8 mouse cellular contexts compared by ENCODE assay signal in genomic region chr4:126260520-126261201, GRCm38 (mm10). TPM values are rescaled to one million over a fixed set of nuclear protein-coding genes. Genes with fewer than 3 reads are reported as not detected.
DNase-seq lines count a peak whose midpoint lies in the region; ATAC-seq lines count a peak whose summit lies in the region.

No protein-coding gene starts in this region.

- H3K4me3 ChIP-seq in embryonic facial prominence, embryonic 15.5 days (replicated peaks) = no peak overlapping the region
- no peak overlapping the region for H3K4me3 ChIP-seq in limb, embryonic 15.5 days

- no peaks in the 10 kb centered on the region for H3K36me3 ChIP-seq in embryonic facial prominence, embryonic 15.5 days
- H3K36me3 ChIP-seq in limb, embryonic 15.5 days = peaks cover 10% of the 10 kb centered on the region; the same call in 1 of the 2 replicates

- H3K27me3 ChIP-seq in embryonic facial prominence, embryonic 15.5 days = no peaks in the 10 kb centered on the region
- H3K27me3 ChIP-seq in limb, embryonic 15.5 days = no peaks in the 10 kb centered on the region

- DNase-seq in frontal cortex, postnatal 36 days (ENCODE audit: low spot score in 2 of 2) = no peak
- DNase-seq in adrenal gland, adult 2 months = peak; percentile 94
- peak; percentile 89 for DNase-seq in heart, postnatal 4 days
- DNase-seq in urinary bladder, postnatal 14 days (ENCODE audit: low spot score) = peak; percentile 87

- 4% methylated on average over 10 of the region's 10 CpGs for WGBS in embryonic facial prominence, embryonic 15.5 days
- 4% methylated on average over 10 of the region's 10 CpGs for WGBS in limb, embryonic 15.5 days

- H3K9ac ChIP-seq in embryonic facial prominence, embryonic 15.5 days = 0 out of 2 replicates have a peak overlapping the region, but pooled peaks have one; percentile 12
- H3K9ac ChIP-seq in limb, embryonic 15.5 days = no peak overlapping the region

- H3K9me3 ChIP-seq in embryonic facial prominence, embryonic 15.5 days (replicated peaks) = no peaks in the 10 kb centered on the region
- H3K9me3 ChIP-seq in limb, embryonic 15.5 days = no peaks in the 10 kb centered on the region

- peak; percentile 18; the same call in 1 of the 2 replicates for ATAC-seq in frontal cortex, adult (ENCODE audit: low TSS enrichment)
- ATAC-seq in embryonic facial prominence, embryonic 15.5 days (ENCODE audit: insufficient number of reproducible peaks, low FRiP score, low TSS enrichment, low read depth) = peak; percentile 61
- ATAC-seq in limb, embryonic 15.5 days (ENCODE audit: insufficient number of reproducible peaks, low FRiP score, low TSS enrichment, low read depth) = peak; percentile 43
- peak; percentile 51 for ATAC-seq in monocyte, adult 5-6 weeks (replicated peaks; ENCODE audit: insufficient number of reproducible peaks, low FRiP score, low TSS enrichment, poor library complexity, severe bottlenecking)

- H3K27ac ChIP-seq in embryonic facial prominence, embryonic 15.5 days (replicated peaks) = peak overlapping the region; percentile 90
- peak overlapping the region; percentile 92 for H3K27ac ChIP-seq in limb, embryonic 15.5 days

- H3K4me2 ChIP-seq in embryonic facial prominence, embryonic 15.5 days (replicated peaks) = peak overlapping the region; percentile 37
- peak overlapping the region; percentile 35 for H3K4me2 ChIP-seq in limb, embryonic 15.5 days

- peaks cover 62% of the 10 kb centered on the region for H3K4me1 ChIP-seq in embryonic facial prominence, embryonic 15.5 days
- peaks cover 57% of the 10 kb centered on the region for H3K4me1 ChIP-seq in limb, embryonic 15.5 days

RNA-seq across cellular contexts. Expression of gene Trappc3, which starts 1.5 kb away (rescaled TPM):
- total RNA-seq in adrenal gland, adult 2 months (2021) = 100 to 1,000 TPM in 1 of 2 experiments, 10 to 100 TPM in 1; 85.8 to 103 TPM
- polyA plus RNA-seq in adrenal gland, adult 2 months (2012; rRNA removed) = 16.2 and 16.5 TPM in 2 replicates
- 124 and 132 TPM in 2 replicates for polyA plus RNA-seq in embryonic facial prominence, embryonic 15.5 days (2015; fragmentation: Nextera tagmentation; extraction: Ambion mirVana)
- 10 to 100 TPM; 50.7 to 54.3 TPM for total RNA-seq in heart, postnatal 4 days (2021)
- polyA plus RNA-seq in limb, embryonic 15.5 days (2015; fragmentation: Nextera tagmentation; extraction: Ambion mirVana) = 120 and 128 TPM in 2 replicates
- total RNA-seq in monocyte, adult 5-6 weeks (2017) = 46.3 to 53.6 TPM (median 51.4 TPM) in 3 replicates

RNA-seq across cellular contexts. Expression of gene Map7d1, which starts 4.5 kb away (rescaled TPM):
- 10 to 100 TPM; 55.4 to 68.7 TPM for total RNA-seq in adrenal gland, adult 2 months (2021)
- polyA plus RNA-seq in adrenal gland, adult 2 months (2012; rRNA removed) = 98.3 and 98.7 TPM in 2 replicates
- 59.9 and 60.4 TPM in 2 replicates for polyA plus RNA-seq in embryonic facial prominence, embryonic 15.5 days (2015; fragmentation: Nextera tagmentation; extraction: Ambion mirVana)
- 100 to 1,000 TPM; 182 to 197 TPM for total RNA-seq in heart, postnatal 4 days (2021)
- polyA plus RNA-seq in limb, embryonic 15.5 days (2015; fragmentation: Nextera tagmentation; extraction: Ambion mirVana) = 46.5 and 50.3 TPM in 2 replicates
- 103 to 151 TPM (median 107 TPM) in 3 replicates for total RNA-seq in monocyte, adult 5-6 weeks (2017)

RNA-seq across cellular contexts. Expression of gene Col8a2, which starts 25.9 kb away (rescaled TPM):
- 1 to 10 TPM; 1.4 to 6.1 TPM for total RNA-seq in adrenal gland, adult 2 months (2021)
- 1.9 TPM in 2 replicates for polyA plus RNA-seq in adrenal gland, adult 2 months (2012; rRNA removed)
- 48.6 and 60.1 TPM in 2 replicates for polyA plus RNA-seq in embryonic facial prominence, embryonic 15.5 days (2015; fragmentation: Nextera tagmentation; extraction: Ambion mirVana)
- total RNA-seq in heart, postnatal 4 days (2021) = 1 to 10 TPM; 2.3 to 3.1 TPM
- 71.2 and 79.7 TPM in 2 replicates for polyA plus RNA-seq in limb, embryonic 15.5 days (2015; fragmentation: Nextera tagmentation; extraction: Ambion mirVana)
- 1.5 to 3.7 TPM (median 1.8 TPM) in 3 replicates for total RNA-seq in monocyte, adult 5-6 weeks (2017)

RNA-seq across cellular contexts. Expression of gene Thrap3, which starts 58.1 kb away (rescaled TPM):
- 100 to 1,000 TPM; 169 to 173 TPM for total RNA-seq in adrenal gland, adult 2 months (2021)
- 29.1 and 36.8 TPM in 2 replicates for polyA plus RNA-seq in adrenal gland, adult 2 months (2012; rRNA removed)
- 191 and 208 TPM in 2 replicates for polyA plus RNA-seq in embryonic facial prominence, embryonic 15.5 days (2015; fragmentation: Nextera tagmentation; extraction: Ambion mirVana)
- total RNA-seq in heart, postnatal 4 days (2021) = 100 to 1,000 TPM; 226 TPM
- 183 and 198 TPM in 2 replicates for polyA plus RNA-seq in limb, embryonic 15.5 days (2015; fragmentation: Nextera tagmentation; extraction: Ambion mirVana)
- 431 to 662 TPM (median 493 TPM) in 3 replicates for total RNA-seq in monocyte, adult 5-6 weeks (2017)

Comparison
In these comparisons a context has a peak if more than half of its experiments do, and no peak if none do; other contexts are left out.
1. DNase-seq: peak in adrenal gland, adult 2 months (single experiment), heart, postnatal 4 days (single experiment) and urinary bladder, postnatal 14 days (single experiment); none in frontal cortex, postnatal 36 days (0 of 2).
2. Peak in every context shown above with its lines, with median percentiles within 50 percentile points of each other: ATAC-seq.